ENCODE assay signal across 8 mouse cellular contexts in the genomic region with DNA sequence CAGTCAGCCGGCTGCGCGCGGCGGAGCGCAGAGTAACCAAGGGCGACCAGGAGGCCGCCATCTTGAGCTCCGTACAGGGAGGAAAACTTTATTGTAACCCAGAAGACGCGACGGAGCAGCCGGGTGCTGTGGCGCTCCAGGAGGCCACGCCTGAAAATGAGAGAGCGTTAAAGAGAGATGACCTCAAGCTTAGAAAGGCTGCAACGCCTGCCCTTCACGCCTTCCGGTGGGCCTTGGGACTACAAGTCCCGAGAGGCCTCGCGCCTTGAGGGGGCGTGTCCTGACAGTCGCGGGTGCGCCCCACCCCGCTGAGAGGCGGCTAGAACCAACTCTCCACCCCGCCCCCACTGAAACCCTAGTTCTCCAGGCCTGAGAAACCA. TPM values are rescaled to one million over a fixed set of nuclear protein-coding genes. Genes with fewer than 3 reads are reported as not detected.
DNase-seq lines count a peak whose midpoint lies in the region; ATAC-seq and TF ChIP-seq lines count a peak whose summit lies in the region.

Gene Afg1l (minus strand): TSS at position 225 of the 380 bp plus-strand sequence.

- H3K36me3 ChIP-seq in E14TG2a.4 (ENCODE audit: insufficient read depth, low read length), result no peaks in the 10 kb centered on the region
- no peaks in the 10 kb centered on the region for H3K36me3 ChIP-seq in forebrain, embryonic 11.5 days (ENCODE audit: control insufficient read depth, insufficient read depth, low read length)
- H3K36me3 ChIP-seq in heart, embryonic 16.5 days (ENCODE audit: control insufficient read depth, insufficient read depth), result no peaks in the 10 kb centered on the region
- H3K36me3 ChIP-seq in liver, embryonic 15.5 days (replicated peaks), result no peaks in the 10 kb centered on the region
- no peaks in the 10 kb centered on the region for H3K36me3 ChIP-seq in neural tube, embryonic 12.5 days

- H3K4me1 ChIP-seq in E14TG2a.4 (replicated peaks; ENCODE audit: low read depth, low read length), result peaks cover 53% of the 10 kb centered on the region
- H3K4me1 ChIP-seq in forebrain, embryonic 11.5 days (replicated peaks; ENCODE audit: control insufficient read depth, insufficient read depth, low read length), result no peaks in the 10 kb centered on the region; the same call in 1 of the 2 replicates
- H3K4me1 ChIP-seq in heart, embryonic 16.5 days (ENCODE audit: control insufficient read depth, insufficient read depth, low read length), result peaks cover 17% of the 10 kb centered on the region
- peaks cover 61% of the 10 kb centered on the region for H3K4me1 ChIP-seq in liver, embryonic 15.5 days (replicated peaks)
- 0 out of 2 replicates have a peak, but pooled peaks cover 4% of the 10 kb centered on the region for H3K4me1 ChIP-seq in neural tube, embryonic 12.5 days

- H3K27ac ChIP-seq in forebrain, embryonic 11.5 days (ENCODE audit: low read depth, low read length), result peak within 1 kb of the TSS; percentile 70; the same call in 1 of the 2 replicates
- H3K27ac ChIP-seq in heart, embryonic 16.5 days (ENCODE audit: low read length), result peak within 1 kb of the TSS; percentile 99
- peak within 1 kb of the TSS; percentile 98 for H3K27ac ChIP-seq in liver, embryonic 15.5 days (replicated peaks)
- peak within 1 kb of the TSS; percentile 55 for H3K27ac ChIP-seq in neural tube, embryonic 12.5 days

- no peak for TF ChIP-seq CTCF in E14TG2a.4 (conservative IDR thresholded peaks at IDR 0.05; ENCODE audit: low read length)

- H3K9me3 ChIP-seq in E14TG2a.4 (ENCODE audit: low read length), result no peaks in the 10 kb centered on the region; the same call in 1 of the 2 replicates
- H3K9me3 ChIP-seq in forebrain, embryonic 11.5 days (ENCODE audit: control insufficient read depth, low read length), result no peaks in the 10 kb centered on the region; the same call in 1 of the 2 replicates
- H3K9me3 ChIP-seq in heart, embryonic 16.5 days (replicated peaks; ENCODE audit: control insufficient read depth, low read length), result no peaks in the 10 kb centered on the region
- no peaks in the 10 kb centered on the region for H3K9me3 ChIP-seq in liver, embryonic 15.5 days (replicated peaks)
- H3K9me3 ChIP-seq in neural tube, embryonic 12.5 days, result no peaks in the 10 kb centered on the region

- peak within 1 kb of the TSS; percentile 83 for H3K4me2 ChIP-seq in forebrain, embryonic 11.5 days (ENCODE audit: low read depth, low read length, severe bottlenecking)
- peak within 1 kb of the TSS; percentile 96 for H3K4me2 ChIP-seq in heart, embryonic 16.5 days (ENCODE audit: low read depth, low read length)
- H3K4me2 ChIP-seq in liver, embryonic 15.5 days, result peak within 1 kb of the TSS; percentile 88
- peak within 1 kb of the TSS; percentile 64 for H3K4me2 ChIP-seq in neural tube, embryonic 12.5 days (replicated peaks)

- H3K27me3 ChIP-seq in E14TG2a.4 (ENCODE audit: insufficient read depth, low read length), result no peaks in the 10 kb centered on the region
- no peaks in the 10 kb centered on the region for H3K27me3 ChIP-seq in forebrain, embryonic 11.5 days (ENCODE audit: control insufficient read depth, insufficient read depth, low read length)
- H3K27me3 ChIP-seq in heart, embryonic 16.5 days (ENCODE audit: control insufficient read depth, insufficient read depth, low read length), result no peaks in the 10 kb centered on the region
- no peaks in the 10 kb centered on the region for H3K27me3 ChIP-seq in liver, embryonic 15.5 days
- H3K27me3 ChIP-seq in neural tube, embryonic 12.5 days (replicated peaks), result no peaks in the 10 kb centered on the region

- peak; percentile 97 for DNase-seq in c-Kit-positive CD71-positive TER-119-negative erythroid progenitor cells, embryonic 14.5 days (ENCODE audit: low read depth)
- peak; percentile 93 for DNase-seq in forebrain, embryonic 11.5 days (ENCODE audit: low spot score)
- DNase-seq in kidney, postnatal 36 days, result peak; percentile 98 to 99
- DNase-seq in testis, postnatal 10 days (ENCODE audit: low spot score), result peak; percentile 98

- peak within 1 kb of the TSS; percentile 79 for H3K9ac ChIP-seq in forebrain, embryonic 11.5 days (ENCODE audit: low read length)
- peak within 1 kb of the TSS; percentile 99 for H3K9ac ChIP-seq in heart, embryonic 16.5 days (ENCODE audit: low read length)
- peak within 1 kb of the TSS; percentile 87 for H3K9ac ChIP-seq in liver, embryonic 15.5 days
- peak within 1 kb of the TSS; percentile 73 for H3K9ac ChIP-seq in neural tube, embryonic 12.5 days

- ATAC-seq in forebrain, embryonic 11.5 days (replicated peaks; ENCODE audit: low FRiP score), result peak; percentile 93
- ATAC-seq in heart, embryonic 16.5 days (replicated peaks; ENCODE audit: extremely low read depth, insufficient read depth, low FRiP score), result peak; percentile 95
- ATAC-seq in liver, embryonic 15.5 days (ENCODE audit: insufficient read depth), result peak; percentile 95
- ATAC-seq in neural tube, embryonic 12.5 days (ENCODE audit: low FRiP score, low read depth), result peak; percentile 94

- H3K4me3 ChIP-seq in E14TG2a.4 (replicated peaks; ENCODE audit: low read length), result peak within 1 kb of the TSS; percentile 88
- peak within 1 kb of the TSS; percentile 55 for H3K4me3 ChIP-seq in forebrain, embryonic 11.5 days (ENCODE audit: low read depth, low read length)
- H3K4me3 ChIP-seq in heart, embryonic 16.5 days (ENCODE audit: low read length), result peak within 1 kb of the TSS; percentile 90
- peak within 1 kb of the TSS; percentile 82 for H3K4me3 ChIP-seq in liver, embryonic 15.5 days (replicated peaks)
- peak within 1 kb of the TSS; percentile 70 for H3K4me3 ChIP-seq in neural tube, embryonic 12.5 days

- WGBS in forebrain, embryonic 11.5 days, result under 1% methylated on average over 27 of the region's 29 CpGs
- WGBS in heart, embryonic 16.5 days, result under 1% methylated on average over 29 of the region's 29 CpGs
- WGBS in liver, embryonic 15.5 days (ENCODE audit: insufficient replicate concordance), result 0% methylated on average over 29 of the region's 29 CpGs
- WGBS in neural tube, embryonic 12.5 days, result under 1% methylated on average over 29 of the region's 29 CpGs

RNA-seq across cellular contexts. Expression of gene Afg1l, which starts in this region (rescaled TPM):
- polyA plus RNA-seq in forebrain, embryonic 11.5 days (2014; fragmentation: Nextera tagmentation; extraction: Ambion mirVana), result 3.8 and 3.9 TPM in 2 replicates
- 19.5 and 22.1 TPM in 2 replicates for polyA plus RNA-seq in heart, embryonic 16.5 days (2015; fragmentation: Nextera tagmentation; extraction: Ambion mirVana)
- 2.3 and 2.7 TPM in 2 replicates for polyA plus RNA-seq in liver, embryonic 15.5 days (2015; fragmentation: Nextera tagmentation; extraction: Ambion mirVana)
- 5.1 and 6.3 TPM in 2 replicates for polyA plus RNA-seq in neural tube, embryonic 12.5 days (2016; fragmentation: Nextera tagmentation; extraction: Ambion mirVana)

Comparison
In these comparisons a context has a peak if more than half of its experiments do, and no peak if none do; other contexts are left out.
1. Peak in every context shown above with its lines: DNase-seq, ATAC-seq, H3K4me3 ChIP-seq and H3K27ac ChIP-seq.